Mouse (Mus musculus) kidney, adult 2 months (tissue): Measurements from ENCODE around the gene B2m. TPM values are rescaled to one million over a fixed set of nuclear protein-coding genes. Genes with fewer than 3 reads are reported as not detected.
A peak's percentile ranks its signal among the peaks of the same experiment; 100 is the strongest.

Source experiments
- DNase-seq: peaks from one replicate; pipeline ENCODE4 v3.0.0; 2021
- H3K27ac ChIP-seq: fragments of 200-500 bp; 2 replicates; pipeline ENCODE4 v1.5.1; 2012; ENCODE audit warnings: low read depth, low read length, control low read depth, inconsistent platforms; ENCODE audit not compliant: insufficient read depth
- H3K27me3 ChIP-seq: fragments of 200-500 bp; replicated peaks from 2 replicates; pipeline ENCODE4 v1.6.1; 2012; ENCODE audit warnings: mild to moderate bottlenecking, moderate library complexity, low read length, inconsistent platforms; ENCODE audit not compliant: control insufficient read depth, insufficient read depth
- H3K36me3 ChIP-seq: fragments of 200-500 bp; 2 replicates; pipeline ENCODE4 v1.6.1; 2012; ENCODE audit warnings: mild to moderate bottlenecking, moderate library complexity, low read length, inconsistent platforms; ENCODE audit not compliant: control insufficient read depth, insufficient read depth
- H3K4me1 ChIP-seq: fragments of 200-500 bp; 2 replicates; pipeline ENCODE4 v1.6.1; 2011; ENCODE audit warnings: low read length; ENCODE audit not compliant: control insufficient read depth, insufficient read depth
- H3K4me3 ChIP-seq: fragments of 200-500 bp; 2 replicates; pipeline ENCODE4 v1.5.1; 2011; ENCODE audit warnings: mild to moderate bottlenecking, low read depth, low read length, control low read depth; ENCODE audit not compliant: insufficient read depth
- CTCF ChIP-seq: fragments of 200-500 bp; conservative IDR thresholded peaks from 2 replicates; pipeline ENCODE4 v1.5.1; 2011; ENCODE audit warnings: low read depth, mild to moderate bottlenecking, control low read depth, low read length, moderate library complexity, mixed read lengths; ENCODE audit not compliant: insufficient read depth, insufficient read length
- POLR2A ChIP-seq: fragments of 200-500 bp; IDR thresholded peaks from one replicate; pipeline ENCODE4 v1.6.1; 2011; ENCODE audit warnings: low read depth, low read length, control low read depth
- WGBS: fragments of 180-500 bp; shearing (Covaris S2); methylation state at CpG from one replicate; pipeline ENCODE4 v1.1.7; 2018; 5-methylcytosine and 5-hydroxymethylcytosine counted together
- polyA plus RNA-seq: library from polyadenylated mRNA; depleted of rRNA; stranded (reverse); fragments of >200 nt; gene quantifications from 2 replicates; pipeline ENCODE4 v1.2.3, GENCODE M21; 2012

The B2m gene
- polyA plus RNA-seq, 1 experiment = 854 TPM

DNA sequence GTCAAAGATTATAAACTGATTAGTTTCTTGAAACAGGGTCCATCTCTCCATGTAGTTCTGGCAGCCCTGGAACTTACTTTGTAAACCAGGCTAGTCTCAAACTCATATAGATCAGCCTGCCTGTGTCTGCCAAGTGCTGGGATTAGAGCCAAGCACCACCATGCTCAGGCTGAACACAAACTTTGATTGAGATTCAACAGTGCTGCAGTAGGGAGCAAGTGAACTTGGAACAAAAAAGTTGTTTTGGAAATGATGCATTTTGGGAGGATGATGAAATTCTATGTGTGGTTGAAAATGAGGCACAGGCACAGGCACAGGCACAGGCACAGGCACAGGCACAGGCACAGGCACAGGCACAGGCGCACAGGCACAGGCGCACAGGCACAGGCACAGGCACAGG, 24.7 kb downstream of the B2m start:
- H3K4me3 ChIP-seq = no peak overlapping the region
- H3K27ac ChIP-seq = no peak overlapping the region
- no peaks in the 10 kb centered on the region for H3K4me1 ChIP-seq
- 98% methylated on average over 2 of the region's 2 CpGs for WGBS
- DNase-seq = no peak
- H3K36me3 ChIP-seq = no peaks in the 10 kb centered on the region
- no peaks in the 10 kb centered on the region for H3K27me3 ChIP-seq
- TF ChIP-seq POLR2A (no peak), CTCF (no peak)

GRCm38 (mm10) chr2:122180051-122180822, 32.8 kb downstream of the B2m start:
- 71% methylated on average over 8 of the region's 8 CpGs for WGBS
- H3K4me3 ChIP-seq = no peak overlapping the region

GRCm38 (mm10) chr2:122185086-122185485, 37.6 kb downstream of the B2m start:
- WGBS = 86% methylated on average over 4 of the region's 4 CpGs
- H3K36me3 ChIP-seq = no peaks in the 10 kb centered on the region
- TF ChIP-seq POLR2A = no peak
- TF ChIP-seq CTCF = no peak
- H3K27ac ChIP-seq = no peak overlapping the region
- no peaks in the 10 kb centered on the region for H3K27me3 ChIP-seq
- no peaks in the 10 kb centered on the region for H3K4me1 ChIP-seq
- DNase-seq = no peak
- H3K4me3 ChIP-seq = no peak overlapping the region

More at GRCm38 (mm10) chr2:122180051-122180822, 32.8 kb downstream of the B2m start:
- Histone ChIP-seq H3K4me1 (no peaks in the 10 kb centered on the region), H3K27ac (no peak overlapping the region), H3K36me3 (no peaks in the 10 kb centered on the region), H3K27me3 (no peaks in the 10 kb centered on the region)
- TF ChIP-seq POLR2A (no peak), CTCF (no peak)
- no peak for DNase-seq

DNA sequence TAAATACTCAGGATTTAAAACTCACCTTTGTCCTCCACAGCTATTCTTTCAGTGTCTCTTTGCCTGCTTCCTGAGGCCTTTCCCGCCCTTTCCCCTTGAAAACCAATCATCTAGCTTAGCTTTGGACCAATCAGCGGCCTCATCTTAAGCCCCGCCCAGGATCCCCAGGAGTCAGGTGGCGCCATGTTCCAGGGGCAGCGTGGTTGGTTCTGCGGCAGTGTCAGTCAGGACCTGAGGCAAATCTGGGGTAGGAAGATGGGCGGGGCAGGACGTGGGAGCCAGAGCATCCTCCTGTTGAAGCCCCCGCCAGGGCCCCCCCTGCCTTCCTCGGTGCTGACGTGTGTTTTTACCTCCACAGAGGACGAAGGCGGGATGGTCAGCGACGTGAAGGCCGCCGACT, 38.6 kb downstream of the B2m start, which contains the start of the genes Patl2 and Terb2:
Patl2 (minus strand) TSS at position 84 of the 400 bp plus-strand sequence.
Terb2 (plus strand) TSS at position 167 of the 400 bp plus-strand sequence.
- 86% methylated on average over 17 of the region's 17 CpGs for WGBS

DNA sequence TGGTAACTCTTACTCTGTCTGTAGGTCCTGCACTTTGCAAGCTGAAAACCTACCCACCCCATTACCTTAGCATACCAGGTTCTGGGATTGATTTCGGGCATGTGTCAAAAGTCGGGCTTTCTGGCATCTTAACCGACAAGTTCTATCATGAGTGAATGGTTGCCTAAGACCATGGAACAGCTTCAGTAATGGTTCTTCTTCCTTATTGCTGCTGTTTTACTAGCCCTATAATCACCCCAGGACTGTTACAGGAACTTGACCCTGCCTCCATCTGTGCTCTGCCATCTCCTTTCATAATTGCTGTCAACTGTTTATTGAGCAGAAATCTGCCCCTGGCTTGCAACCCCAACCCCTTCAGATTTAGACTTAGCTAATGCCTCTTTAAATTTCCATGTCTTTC, 39.3 kb downstream of the B2m start:
- H3K27me3 ChIP-seq = no peaks in the 10 kb centered on the region
- no peaks in the 10 kb centered on the region for H3K4me1 ChIP-seq
- TF ChIP-seq POLR2A = no peak
- no peak for TF ChIP-seq CTCF
- H3K27ac ChIP-seq = no peak overlapping the region
- 89% methylated on average over 3 of the region's 3 CpGs for WGBS
- no peaks in the 10 kb centered on the region for H3K36me3 ChIP-seq
- DNase-seq = no peak
- H3K4me3 ChIP-seq = no peak overlapping the region

More for the DNA sequence above, 38.6 kb downstream of the B2m start, which contains the start of the genes Patl2 and Terb2:
- Histone ChIP-seq H3K4me3 (no peak within 1 kb of the TSS), H3K27me3 (no peaks in the 10 kb centered on the region), H3K36me3 (no peaks in the 10 kb centered on the region), H3K27ac (no peak within 1 kb of the TSS), H3K4me1 (no peaks in the 10 kb centered on the region)
- DNase-seq = no peak
- TF ChIP-seq POLR2A (no peak), CTCF (no peak)

- no peak for DNase-seq
- Histone ChIP-seq H3K4me3 (no peak overlapping the region), H3K4me1 (no peaks in the 10 kb centered on the region), H3K27ac (no peak overlapping the region), H3K27me3 (no peaks in the 10 kb centered on the region), H3K36me3 (no peaks in the 10 kb centered on the region)
- WGBS = 73% methylated on average over 3 of the region's 3 CpGs
- TF ChIP-seq POLR2A = no peak
- TF ChIP-seq CTCF = no peak
Observed at GRCm38 (mm10) chr2:122191849-122192248, 44.4 kb downstream of the B2m start.

DNA sequence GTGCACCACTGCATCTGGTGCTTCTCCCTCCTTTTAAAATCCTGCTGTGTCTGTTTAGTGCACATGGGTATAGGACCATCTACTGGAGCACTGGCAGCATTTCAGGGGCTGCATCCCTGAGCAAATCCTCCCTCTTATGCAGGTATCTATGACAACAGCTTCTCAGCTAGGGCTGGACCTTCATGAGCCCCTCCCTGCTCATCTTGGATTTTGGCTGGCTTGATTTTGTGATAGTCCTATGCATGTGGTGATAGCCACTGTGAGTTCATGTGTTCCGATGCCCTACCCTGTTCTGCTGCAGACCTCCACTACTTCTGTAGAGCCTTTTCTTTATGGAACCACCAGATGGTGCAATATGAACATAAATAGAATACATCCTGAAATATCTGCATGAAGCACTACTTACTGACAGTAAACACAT, 47.0 kb downstream of the B2m start:
- DNase-seq = peak; percentile 63
- 41% methylated on average over 1 of the region's 1 CpGs for whole genome bisulfite sequencing
- no peaks in the 10 kb centered on the region for H3K27me3 ChIP-seq
- H3K4me1 ChIP-seq = no peaks in the 10 kb centered on the region
- no peak overlapping the region for H3K27ac ChIP-seq
- TF ChIP-seq POLR2A = no peak
- peak; percentile 51 for TF ChIP-seq CTCF
- no peak overlapping the region for H3K4me3 ChIP-seq
- H3K36me3 ChIP-seq = no peaks in the 10 kb centered on the region
